Mouse (Mus musculus): ENCODE data around the gene Dmac2. TPM values are rescaled to one million over a fixed set of nuclear protein-coding genes. Genes with fewer than 3 reads are reported as not detected.
A peak's percentile ranks its signal among the peaks of the same experiment; 100 is the strongest.

The Dmac2 gene
- polyA plus RNA-seq, 1 experiment: 86.2 TPM

DNA sequence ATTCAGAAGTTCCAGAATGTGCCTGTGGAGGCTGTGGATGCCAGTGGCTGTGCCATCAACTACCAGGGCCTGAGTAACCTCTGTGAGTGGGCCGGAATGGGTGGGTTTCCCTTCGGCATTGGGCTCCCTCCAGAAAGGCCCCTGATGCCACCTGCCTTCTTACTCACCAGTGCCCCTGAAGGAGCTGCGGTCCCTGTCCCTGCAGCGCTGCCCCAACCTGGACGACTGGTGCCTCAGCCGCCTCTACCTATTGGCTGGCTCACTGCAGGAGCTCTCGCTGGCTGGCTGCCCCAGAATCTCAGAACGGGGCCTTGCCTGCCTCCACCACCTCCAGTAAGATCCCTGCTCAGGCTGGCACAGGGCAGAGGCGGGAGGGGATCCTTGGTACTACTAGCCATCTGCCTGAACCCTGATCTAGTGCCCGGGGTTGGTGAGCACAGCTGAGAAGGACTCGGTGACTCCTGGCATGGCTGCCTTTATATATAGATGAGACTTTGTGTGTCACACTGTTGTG lies 4.7 kb downstream of the Dmac2 start:
- Histone ChIP-seq H3K4me1 (replicated peaks; ENCODE audit: control insufficient read depth, insufficient read depth, low read length) (peaks cover 22% of the 10 kb centered on the region), H3K36me3 (ENCODE audit: control insufficient read depth, insufficient read depth, low read length) (no peaks in the 10 kb centered on the region), H3K27ac (ENCODE audit: control insufficient read depth, insufficient read depth, low read length) (no peak overlapping the region), H3K4me3 (ENCODE audit: control insufficient read depth, insufficient read depth, low read length) (no peak overlapping the region), H3K27me3 (ENCODE audit: control insufficient read depth, insufficient read depth, low read length) (no peaks in the 10 kb centered on the region)
- 98% methylated on average over 11 of the region's 11 CpGs for WGBS
- TF ChIP-seq CTCF (IDR thresholded peaks at IDR 0.05; ENCODE audit: borderline replicate concordance, control insufficient read depth, extremely low read depth, insufficient read depth, low read length, poor library complexity) (no peak), POLR2A (IDR thresholded peaks at IDR 0.05; ENCODE audit: control insufficient read depth, extremely low read depth, insufficient read depth, low read length, poor library complexity) (no peak)
- no peak for DNase-seq

DNA sequence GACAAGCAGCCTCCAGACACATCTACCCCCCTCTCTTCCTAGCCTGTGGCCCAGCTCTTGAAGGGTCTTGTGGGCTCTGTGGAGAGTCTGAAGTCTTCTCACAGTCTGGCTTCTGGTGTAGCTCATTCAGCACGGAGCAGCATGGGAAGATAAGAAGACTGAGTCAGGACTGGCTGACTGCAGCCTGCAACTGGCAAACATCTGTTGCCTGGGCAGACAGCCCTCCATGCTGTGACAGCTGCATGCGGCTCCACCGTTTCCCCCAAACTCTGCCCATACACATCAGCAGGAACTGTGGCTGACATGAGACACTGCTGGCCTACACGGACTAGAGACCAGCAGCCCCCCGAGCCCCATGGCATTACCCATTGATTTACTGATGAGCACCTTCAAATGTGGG lies 5.6 kb downstream of the Dmac2 start:
- H3K27me3 ChIP-seq (ENCODE audit: control insufficient read depth, insufficient read depth, low read length): no peaks in the 10 kb centered on the region
- H3K4me1 ChIP-seq (replicated peaks; ENCODE audit: control insufficient read depth, insufficient read depth, low read length): peaks cover 27% of the 10 kb centered on the region
- H3K27ac ChIP-seq (ENCODE audit: control insufficient read depth, insufficient read depth, low read length): no peak overlapping the region
- TF ChIP-seq CTCF (IDR thresholded peaks at IDR 0.05; ENCODE audit: borderline replicate concordance, control insufficient read depth, extremely low read depth, insufficient read depth, low read length, poor library complexity) (no peak), POLR2A (IDR thresholded peaks at IDR 0.05; ENCODE audit: control insufficient read depth, extremely low read depth, insufficient read depth, low read length, poor library complexity) (no peak)
- no peaks in the 10 kb centered on the region for H3K36me3 ChIP-seq (ENCODE audit: control insufficient read depth, insufficient read depth, low read length)
- WGBS: 84% methylated on average over 5 of the region's 5 CpGs
- no peak overlapping the region for H3K4me3 ChIP-seq (ENCODE audit: control insufficient read depth, insufficient read depth, low read length)
- no peak for DNase-seq

DNA sequence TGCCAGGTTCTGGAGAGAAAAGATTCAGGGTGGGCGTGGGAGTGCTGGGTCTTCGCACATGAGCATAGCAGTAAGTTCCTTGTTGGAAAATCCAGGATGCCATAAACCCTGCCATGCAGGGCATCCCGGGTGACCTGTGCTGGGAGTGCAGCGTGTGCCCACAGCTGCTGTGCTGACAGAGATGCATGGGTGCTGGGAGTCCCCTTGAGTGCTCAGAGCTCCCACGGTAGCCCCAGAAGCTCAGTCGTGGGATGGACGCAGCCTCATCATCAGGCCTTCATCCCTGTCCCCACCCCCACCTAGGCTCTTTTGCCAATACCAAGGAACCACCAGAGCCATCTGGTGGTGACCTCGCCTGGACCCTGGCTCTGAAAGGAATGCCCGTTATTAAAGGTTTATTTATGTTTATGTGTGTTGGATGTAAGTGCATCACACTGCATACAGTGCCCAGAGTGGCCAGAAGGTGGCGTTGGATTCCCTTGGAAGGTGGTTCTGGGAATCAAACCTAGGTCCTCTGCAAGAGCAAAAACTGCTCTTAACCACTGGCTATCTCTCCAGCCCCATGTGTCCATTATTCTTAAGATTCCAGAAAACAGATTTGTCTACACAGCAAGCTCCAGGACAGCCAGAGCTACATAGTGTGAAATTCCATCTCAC lies 6.5 kb downstream of the Dmac2 start:
- no peaks in the 10 kb centered on the region for H3K36me3 ChIP-seq (ENCODE audit: control insufficient read depth, insufficient read depth, low read length)
- peak; percentile 68 for DNase-seq
- H3K27ac ChIP-seq (ENCODE audit: control insufficient read depth, insufficient read depth, low read length): no peak overlapping the region
- no peak overlapping the region for H3K4me3 ChIP-seq (ENCODE audit: control insufficient read depth, insufficient read depth, low read length)
- peak; percentile 20; the same call in 1 of the 2 replicates for TF ChIP-seq CTCF (IDR thresholded peaks at IDR 0.05; ENCODE audit: borderline replicate concordance, control insufficient read depth, extremely low read depth, insufficient read depth, low read length, poor library complexity)
- TF ChIP-seq POLR2A (IDR thresholded peaks at IDR 0.05; ENCODE audit: control insufficient read depth, extremely low read depth, insufficient read depth, low read length, poor library complexity): no peak
- peaks cover 27% of the 10 kb centered on the region for H3K4me1 ChIP-seq (replicated peaks; ENCODE audit: control insufficient read depth, insufficient read depth, low read length)
- H3K27me3 ChIP-seq (ENCODE audit: control insufficient read depth, insufficient read depth, low read length): no peaks in the 10 kb centered on the region
- 88% methylated on average over 10 of the region's 10 CpGs for WGBS

GRCm38 (mm10) chr7:25626509-25627430 lies 7.6 kb downstream of the Dmac2 start, which contains the start of gene B3gnt8:
Gene B3gnt8, plus strand, starts transcription at chr7:25626654.
- peak; percentile 59 for DNase-seq
- H3K27me3 ChIP-seq (ENCODE audit: control insufficient read depth, insufficient read depth, low read length): no peaks in the 10 kb centered on the region
- H3K36me3 ChIP-seq (ENCODE audit: control insufficient read depth, insufficient read depth, low read length): no peaks in the 10 kb centered on the region
- peak within 1 kb of the TSS; percentile 52 for H3K4me3 ChIP-seq (ENCODE audit: control insufficient read depth, insufficient read depth, low read length)
- peaks cover 27% of the 10 kb centered on the region for H3K4me1 ChIP-seq (replicated peaks; ENCODE audit: control insufficient read depth, insufficient read depth, low read length)
- peak within 1 kb of the TSS; percentile 1; the same call in 1 of the 2 replicates for H3K27ac ChIP-seq (ENCODE audit: control insufficient read depth, insufficient read depth, low read length)
- WGBS: 27% methylated on average over 29 of the region's 29 CpGs
- no peak for TF ChIP-seq CTCF (IDR thresholded peaks at IDR 0.05; ENCODE audit: borderline replicate concordance, control insufficient read depth, extremely low read depth, insufficient read depth, low read length, poor library complexity)

- Histone ChIP-seq H3K4me3 (ENCODE audit: control insufficient read depth, insufficient read depth, low read length) (peak overlapping the region; percentile 52), H3K4me1 (replicated peaks; ENCODE audit: control insufficient read depth, insufficient read depth, low read length) (peaks cover 30% of the 10 kb centered on the region), H3K27ac (ENCODE audit: control insufficient read depth, insufficient read depth, low read length) (peak overlapping the region; percentile 1; the same call in 1 of the 2 replicates), H3K36me3 (ENCODE audit: control insufficient read depth, insufficient read depth, low read length) (no peaks in the 10 kb centered on the region), H3K27me3 (ENCODE audit: control insufficient read depth, insufficient read depth, low read length) (no peaks in the 10 kb centered on the region)
- DNase-seq: peak; percentile 75
- WGBS: 20% methylated on average over 38 of the region's 38 CpGs
- no peak for TF ChIP-seq POLR2A (IDR thresholded peaks at IDR 0.05; ENCODE audit: control insufficient read depth, extremely low read depth, insufficient read depth, low read length, poor library complexity)
- no peak for TF ChIP-seq CTCF (IDR thresholded peaks at IDR 0.05; ENCODE audit: borderline replicate concordance, control insufficient read depth, extremely low read depth, insufficient read depth, low read length, poor library complexity)
Observed at GRCm38 (mm10) chr7:25627431-25628322, 8.5 kb downstream of the Dmac2 start.

DNA sequence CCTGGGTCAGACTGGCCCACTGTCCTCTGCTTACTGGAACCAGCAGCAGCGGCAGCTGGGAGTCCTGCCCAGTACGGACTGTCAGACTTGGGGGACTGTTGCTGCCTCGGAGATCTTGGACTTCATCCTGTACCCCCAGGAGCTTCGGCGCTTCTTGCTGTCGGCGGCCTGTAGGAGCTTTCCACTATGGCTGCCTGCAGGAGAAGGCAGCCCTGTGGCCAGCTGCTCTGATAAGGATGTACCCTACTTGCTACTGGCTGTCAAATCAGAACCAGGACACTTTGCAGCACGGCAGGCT lies 9.1 kb downstream of the Dmac2 start:
- no peak for DNase-seq
- TF ChIP-seq POLR2A (IDR thresholded peaks at IDR 0.05; ENCODE audit: control insufficient read depth, extremely low read depth, insufficient read depth, low read length, poor library complexity) (no peak), CTCF (IDR thresholded peaks at IDR 0.05; ENCODE audit: borderline replicate concordance, control insufficient read depth, extremely low read depth, insufficient read depth, low read length, poor library complexity) (no peak)
- no peak overlapping the region for H3K27ac ChIP-seq (ENCODE audit: control insufficient read depth, insufficient read depth, low read length)
- WGBS: 87% methylated on average over 8 of the region's 8 CpGs
- no peaks in the 10 kb centered on the region for H3K36me3 ChIP-seq (ENCODE audit: control insufficient read depth, insufficient read depth, low read length)
- H3K4me1 ChIP-seq (replicated peaks; ENCODE audit: control insufficient read depth, insufficient read depth, low read length): peaks cover 30% of the 10 kb centered on the region
- no peaks in the 10 kb centered on the region for H3K27me3 ChIP-seq (ENCODE audit: control insufficient read depth, insufficient read depth, low read length)
- peak overlapping the region; percentile 52 for H3K4me3 ChIP-seq (ENCODE audit: control insufficient read depth, insufficient read depth, low read length)

Measured in thymus, adult 2 months (tissue).